Mouse (Mus musculus) embryonic facial prominence, embryonic 15.5 days (tissue): ENCODE data around the gene Rbms1. TPM values are rescaled to one million over a fixed set of nuclear protein-coding genes. Genes with fewer than 3 reads are reported as not detected.

ENCODE experiments used
- ATAC-seq: fragments of 200-750 bp; cut with Nextera tagmentation; 2 replicates; pipeline ENCODE4 v1.8.0; 2017; ENCODE audit warnings: low read depth, moderate TSS enrichment; ENCODE audit not compliant: insufficient number of reproducible peaks, low FRiP score, low TSS enrichment
- H3K27ac ChIP-seq: fragments of 300-500 bp; sonication (generic); replicated peaks from 2 replicates; pipeline ENCODE4 v1.5.1; 2015; ENCODE audit warnings: mild to moderate bottlenecking, inconsistent platforms
- H3K27me3 ChIP-seq: fragments of 300-500 bp; sonication (generic); 2 replicates; pipeline ENCODE4 v1.6.1; 2015; ENCODE audit warnings: inconsistent platforms
- H3K36me3 ChIP-seq: fragments of 300-500 bp; sonication (generic); 2 replicates; pipeline ENCODE4 v1.6.1; 2015; ENCODE audit warnings: mild to moderate bottlenecking, inconsistent platforms
- H3K4me1 ChIP-seq: fragments of 300-500 bp; sonication (generic); 2 replicates; pipeline ENCODE4 v1.6.1; 2015; ENCODE audit warnings: inconsistent platforms
- H3K4me2 ChIP-seq: fragments of 300-500 bp; sonication (generic); replicated peaks from 2 replicates; pipeline ENCODE4 v1.6.1; 2015; ENCODE audit warnings: mild to moderate bottlenecking, inconsistent platforms
- H3K4me3 ChIP-seq: fragments of 300-500 bp; sonication (generic); replicated peaks from 2 replicates; pipeline ENCODE4 v1.5.1; 2015; ENCODE audit warnings: mild to moderate bottlenecking, inconsistent platforms
- H3K9ac ChIP-seq: fragments of 300-500 bp; sonication (generic); 2 replicates; pipeline ENCODE4 v1.6.1; 2015; ENCODE audit warnings: inconsistent platforms
- H3K9me3 ChIP-seq: fragments of 300-500 bp; sonication (generic); replicated peaks from 2 replicates; pipeline ENCODE4 v1.6.1; 2016; ENCODE audit warnings: inconsistent platforms
- WGBS: fragments of 180-500 bp; shearing (Covaris S2); methylation state at CpG from one replicate; pipeline ENCODE4 v1.1.7; 2015; 5-methylcytosine and 5-hydroxymethylcytosine counted together
- polyA plus RNA-seq: library from polyadenylated mRNA; unstranded; fragments of >200 nt; fragmentation: Nextera tagmentation; extraction: Ambion mirVana; gene quantifications from 2 replicates; pipeline ENCODE4 v1.2.1, GENCODE M21; 2015

The Rbms1 gene
- polyA plus RNA-seq = 128 and 144 TPM in 2 replicates

- peak within 1 kb of the TSS; percentile 96 for H3K27ac ChIP-seq
- under 1% methylated on average over 51 of the region's 51 CpGs for WGBS
- H3K36me3 ChIP-seq = no peaks in the 10 kb centered on the region
- peak within 1 kb of the TSS; percentile 83 for H3K9ac ChIP-seq
- peaks cover 9% of the 10 kb centered on the region; the same call in 1 of the 2 replicates for H3K4me1 ChIP-seq
- peak within 1 kb of the TSS; percentile 61 for H3K4me2 ChIP-seq
- H3K27me3 ChIP-seq = no peaks in the 10 kb centered on the region
- no peaks in the 10 kb centered on the region for H3K9me3 ChIP-seq
- peak within 1 kb of the TSS; percentile 87 for H3K4me3 ChIP-seq
- ATAC-seq = peak; percentile 82
These were observed at the start of gene Rbms1 for GRCm38 (mm10) chr2:60962671-60963421. TSS of gene Rbms1 (minus strand) at chr2:60963192.

DNA sequence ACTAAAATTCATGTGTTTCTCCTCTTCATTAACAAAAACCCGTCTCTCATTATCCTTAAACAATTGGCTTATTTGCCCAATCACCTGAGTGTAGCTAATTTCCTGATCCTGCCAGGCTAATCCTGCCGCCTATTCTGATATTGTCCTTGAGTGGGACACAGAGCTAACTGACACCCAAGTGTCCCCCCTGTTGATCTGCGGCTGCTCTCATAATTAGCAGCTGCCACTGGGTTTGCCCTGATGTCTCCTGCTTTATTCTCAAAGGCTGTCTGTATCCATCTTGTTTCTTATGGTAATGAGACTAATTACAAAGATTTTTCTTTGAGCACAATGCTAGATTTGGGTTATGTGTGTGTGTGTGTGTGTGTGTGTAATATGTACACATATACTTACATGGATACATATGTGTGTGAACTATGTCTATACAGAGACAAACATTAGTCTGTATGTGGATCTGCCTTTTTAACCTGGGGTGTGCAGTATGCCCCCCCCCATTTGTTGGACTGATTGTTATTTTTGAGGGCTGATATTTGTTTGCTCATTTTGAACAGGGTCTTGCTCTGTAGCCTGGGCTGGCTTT is 49.3 kb upstream of the Rbms1 start:
- H3K9me3 ChIP-seq = no peaks in the 10 kb centered on the region
- H3K4me1 ChIP-seq = no peaks in the 10 kb centered on the region
- WGBS = 64% methylated on average over 3 of the region's 3 CpGs
- H3K4me2 ChIP-seq = no peak overlapping the region
- no peak overlapping the region for H3K9ac ChIP-seq
- H3K27ac ChIP-seq = no peak overlapping the region
- ATAC-seq = no peak
- no peaks in the 10 kb centered on the region for H3K36me3 ChIP-seq
- H3K4me3 ChIP-seq = no peak overlapping the region
- no peaks in the 10 kb centered on the region for H3K27me3 ChIP-seq

- H3K36me3 ChIP-seq = no peaks in the 10 kb centered on the region
- H3K27me3 ChIP-seq = no peaks in the 10 kb centered on the region
- no peak overlapping the region for H3K9ac ChIP-seq
- no peaks in the 10 kb centered on the region for H3K4me1 ChIP-seq
- WGBS = 68% methylated on average over 5 of the region's 5 CpGs
- no peak overlapping the region for H3K4me3 ChIP-seq
- no peak for ATAC-seq
- H3K27ac ChIP-seq = no peak overlapping the region
- H3K4me2 ChIP-seq = no peak overlapping the region
- H3K9me3 ChIP-seq = no peaks in the 10 kb centered on the region
These were observed 23.3 kb upstream of the Rbms1 start for GRCm38 (mm10) chr2:60986286-60986685.

DNA sequence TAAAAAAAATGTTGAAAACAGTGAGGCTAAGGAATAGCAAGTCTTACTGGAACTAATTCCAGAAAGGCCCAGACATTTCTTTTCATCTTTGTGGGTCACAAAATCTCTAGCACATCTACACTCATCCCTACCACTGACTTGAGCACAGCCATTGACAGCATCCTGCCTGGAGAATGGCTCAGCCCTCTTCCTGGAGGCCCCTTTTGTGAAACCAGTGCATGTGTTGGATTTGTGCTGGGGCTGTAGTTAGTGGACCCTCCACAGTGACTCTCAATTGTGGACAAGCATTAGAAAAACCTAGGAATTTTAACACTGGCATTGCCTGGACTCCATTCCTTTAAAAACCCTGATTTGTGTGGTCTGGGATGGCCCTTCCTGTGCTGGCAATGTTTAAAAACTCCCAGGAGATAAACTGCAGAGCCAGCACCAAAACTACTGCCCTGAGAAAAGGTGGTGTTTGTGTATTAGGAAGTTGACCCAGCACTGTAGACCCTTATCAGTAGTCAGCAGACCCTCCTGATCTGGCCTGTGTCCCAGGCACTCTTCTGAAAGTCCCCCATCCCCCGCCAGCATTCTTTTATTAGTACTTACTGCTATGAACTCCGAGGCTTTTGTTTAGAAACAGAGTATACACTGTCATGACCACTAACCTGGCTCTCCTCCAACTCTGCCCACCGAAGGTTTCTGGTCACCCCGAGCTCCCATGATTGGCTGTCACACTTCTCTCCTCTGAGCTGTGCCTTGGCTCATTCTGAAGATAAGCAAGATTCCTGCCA is 15.7 kb upstream of the Rbms1 start:
- Histone ChIP-seq H3K4me1 (no peaks in the 10 kb centered on the region), H3K4me3 (no peak overlapping the region), H3K4me2 (no peak overlapping the region), H3K27me3 (no peaks in the 10 kb centered on the region), H3K9me3 (no peaks in the 10 kb centered on the region), H3K27ac (no peak overlapping the region), H3K9ac (no peak overlapping the region), H3K36me3 (no peaks in the 10 kb centered on the region)
- ATAC-seq = no peak
- 41% methylated on average over 4 of the region's 4 CpGs for WGBS

GRCm38 (mm10) chr2:60972189-60972814 is 9.3 kb upstream of the Rbms1 start:
- ATAC-seq = no peak
- Histone ChIP-seq H3K36me3 (no peaks in the 10 kb centered on the region), H3K4me1 (no peaks in the 10 kb centered on the region), H3K27me3 (no peaks in the 10 kb centered on the region), H3K27ac (no peak overlapping the region), H3K4me2 (no peak overlapping the region), H3K4me3 (no peak overlapping the region), H3K9me3 (no peaks in the 10 kb centered on the region), H3K9ac (no peak overlapping the region)
- WGBS = 59% methylated on average over 7 of the region's 7 CpGs

- Histone ChIP-seq H3K27ac (peak overlapping the region; percentile 96), H3K36me3 (no peaks in the 10 kb centered on the region), H3K27me3 (no peaks in the 10 kb centered on the region), H3K9me3 (no peaks in the 10 kb centered on the region), H3K4me2 (peak overlapping the region; percentile 61), H3K4me3 (peak overlapping the region; percentile 87), H3K9ac (peak overlapping the region; percentile 83), H3K4me1 (peaks cover 9% of the 10 kb centered on the region; the same call in 1 of the 2 replicates)
- WGBS = 6% methylated on average over 5 of the region's 5 CpGs
- no peak for ATAC-seq
These were observed 624 bp upstream of the Rbms1 start for GRCm38 (mm10) chr2:60963616-60964015.

DNA sequence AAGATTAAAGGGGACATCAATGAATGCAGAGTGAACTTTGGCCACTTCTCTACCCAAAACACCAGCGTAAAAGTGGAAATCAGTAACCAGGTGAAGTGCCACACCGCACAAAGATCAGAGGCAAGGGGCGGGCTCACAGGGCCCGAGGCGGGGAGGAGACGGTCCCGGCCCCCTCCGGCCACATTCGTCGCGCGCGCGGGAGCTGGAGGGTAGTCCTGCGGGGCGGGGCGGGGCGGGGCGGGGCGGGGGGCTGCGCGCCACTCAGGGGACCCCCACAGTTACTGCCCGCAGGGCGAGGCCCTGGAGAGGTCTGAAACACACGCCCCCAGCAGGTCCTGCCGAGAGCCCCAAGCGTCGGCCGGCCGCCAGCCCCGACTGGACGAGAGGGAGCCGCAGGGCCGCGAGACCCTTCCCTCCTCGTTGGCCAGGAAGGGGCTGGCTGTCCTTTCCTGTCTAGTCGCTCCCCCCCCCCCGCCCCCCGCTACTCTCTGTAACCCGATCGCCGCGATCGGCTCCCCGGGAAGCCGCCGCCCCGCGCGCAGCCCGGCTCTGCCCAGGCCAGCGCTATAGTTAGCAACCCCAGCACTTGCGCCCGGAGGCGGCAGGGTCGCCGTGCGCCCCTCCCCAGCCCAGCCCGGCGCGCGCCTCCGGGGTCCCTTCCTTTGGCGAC is 856 bp downstream of the Rbms1 start:
- Histone ChIP-seq H3K4me3 (peak overlapping the region; percentile 87), H3K27me3 (no peaks in the 10 kb centered on the region), H3K9me3 (no peaks in the 10 kb centered on the region), H3K9ac (peak overlapping the region; percentile 83), H3K4me2 (peak overlapping the region; percentile 61), H3K4me1 (peaks cover 9% of the 10 kb centered on the region; the same call in 1 of the 2 replicates), H3K36me3 (no peaks in the 10 kb centered on the region), H3K27ac (peak overlapping the region; percentile 96)
- under 1% methylated on average over 51 of the region's 64 CpGs for WGBS
- ATAC-seq = peak; percentile 89

- no peak for ATAC-seq
- H3K27me3 ChIP-seq = no peaks in the 10 kb centered on the region
- peak overlapping the region; percentile 83; the same call in 1 of the 2 replicates for H3K9ac ChIP-seq
- peaks cover 9% of the 10 kb centered on the region; the same call in 1 of the 2 replicates for H3K4me1 ChIP-seq
- WGBS = 39% methylated on average over 5 of the region's 5 CpGs
- peak overlapping the region; percentile 96 for H3K27ac ChIP-seq
- H3K4me3 ChIP-seq = peak overlapping the region; percentile 87
- H3K9me3 ChIP-seq = no peaks in the 10 kb centered on the region
- H3K4me2 ChIP-seq = peak overlapping the region; percentile 61
- H3K36me3 ChIP-seq = no peaks in the 10 kb centered on the region
These were observed 1.7 kb downstream of the Rbms1 start for GRCm38 (mm10) chr2:60961281-60961680.

- no peaks in the 10 kb centered on the region for H3K27me3 ChIP-seq
- peaks cover 15% of the 10 kb centered on the region for H3K4me1 ChIP-seq
- no peak overlapping the region for H3K4me2 ChIP-seq
- H3K4me3 ChIP-seq = no peak overlapping the region
- H3K9ac ChIP-seq = no peak overlapping the region
- H3K36me3 ChIP-seq = no peaks in the 10 kb centered on the region
- WGBS = 65% methylated on average over 3 of the region's 3 CpGs
- H3K9me3 ChIP-seq = no peaks in the 10 kb centered on the region
- H3K27ac ChIP-seq = no peak overlapping the region
- no peak for ATAC-seq
These were observed 14.8 kb downstream of the Rbms1 start for GRCm38 (mm10) chr2:60948241-60948640.

- Histone ChIP-seq H3K27me3 (no peaks in the 10 kb centered on the region), H3K4me3 (no peak overlapping the region), H3K36me3 (no peaks in the 10 kb centered on the region), H3K9ac (no peak overlapping the region), H3K27ac (no peak overlapping the region), H3K9me3 (no peaks in the 10 kb centered on the region), H3K4me1 (peaks cover 15% of the 10 kb centered on the region), H3K4me2 (no peak overlapping the region)
- 85% methylated on average over 4 of the region's 4 CpGs for WGBS
- no peak for ATAC-seq
These were observed 15.2 kb downstream of the Rbms1 start for GRCm38 (mm10) chr2:60947817-60948216.
